Mouse (Mus musculus) right cerebral cortex, adult 18-20 months (tissue): ENCODE results near the gene Rnf19b.

Source experiments
- DNase-seq: peaks from one replicate; pipeline ENCODE4 v3.0.0; 2022; ENCODE audit warnings: mixed read lengths

The Rnf19b gene

DNA sequence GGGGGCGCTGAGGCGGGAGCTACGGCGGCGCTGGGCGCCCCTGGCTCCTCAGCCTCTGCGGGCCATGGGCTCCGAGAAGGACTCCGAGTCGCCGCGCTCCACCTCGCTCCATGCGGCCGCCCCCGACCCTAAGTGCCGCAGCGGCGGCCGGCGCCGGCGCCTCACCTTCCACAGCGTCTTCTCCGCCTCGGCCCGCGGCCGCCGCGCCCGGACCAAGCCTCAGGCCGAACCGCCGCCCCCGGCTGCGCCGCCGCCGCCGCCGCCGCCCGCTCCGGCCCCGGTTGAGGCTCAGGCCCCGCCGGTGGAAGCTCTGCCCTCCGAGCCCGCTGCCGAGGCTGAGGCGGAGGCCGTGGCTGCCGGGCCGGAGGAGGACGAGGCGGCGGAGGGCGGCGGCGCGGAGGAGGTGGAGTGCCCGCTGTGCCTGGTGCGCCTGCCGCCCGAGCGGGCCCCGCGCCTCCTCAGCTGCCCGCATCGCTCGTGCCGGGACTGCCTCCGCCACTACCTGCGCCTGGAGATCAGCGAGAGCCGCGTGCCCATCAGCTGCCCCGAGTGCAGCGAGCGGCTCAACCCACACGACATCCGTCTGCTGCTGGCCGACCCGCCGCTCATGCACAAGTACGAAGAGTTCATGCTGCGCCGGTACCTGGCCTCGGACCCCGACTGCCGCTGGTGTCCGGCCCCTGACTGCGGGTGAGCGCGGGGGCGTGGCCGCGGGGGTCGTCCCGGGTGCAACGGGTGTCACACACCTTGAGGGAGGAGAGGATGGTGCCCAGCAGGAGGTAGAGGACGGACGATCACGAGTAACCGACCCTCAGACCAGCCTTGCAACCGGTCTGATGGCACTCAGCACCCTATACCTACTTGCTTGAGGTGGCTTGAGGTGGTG, at the start of gene Rnf19b:
Gene Rnf19b (plus strand): TSS at position 65 of the 886 bp plus-strand sequence.
- DNase-seq: peak; percentile 56

- no peak for DNase-seq
Observed at GRCm38 (mm10) chr4:129008672-129009071, 49.4 kb upstream of the Rnf19b start.

GRCm38 (mm10) chr4:129009521-129009920, 48.5 kb upstream of the Rnf19b start:
- DNase-seq: no peak

- no peak for DNase-seq
Observed at GRCm38 (mm10) chr4:129011604-129012121, 46.4 kb upstream of the Rnf19b start.

DNA sequence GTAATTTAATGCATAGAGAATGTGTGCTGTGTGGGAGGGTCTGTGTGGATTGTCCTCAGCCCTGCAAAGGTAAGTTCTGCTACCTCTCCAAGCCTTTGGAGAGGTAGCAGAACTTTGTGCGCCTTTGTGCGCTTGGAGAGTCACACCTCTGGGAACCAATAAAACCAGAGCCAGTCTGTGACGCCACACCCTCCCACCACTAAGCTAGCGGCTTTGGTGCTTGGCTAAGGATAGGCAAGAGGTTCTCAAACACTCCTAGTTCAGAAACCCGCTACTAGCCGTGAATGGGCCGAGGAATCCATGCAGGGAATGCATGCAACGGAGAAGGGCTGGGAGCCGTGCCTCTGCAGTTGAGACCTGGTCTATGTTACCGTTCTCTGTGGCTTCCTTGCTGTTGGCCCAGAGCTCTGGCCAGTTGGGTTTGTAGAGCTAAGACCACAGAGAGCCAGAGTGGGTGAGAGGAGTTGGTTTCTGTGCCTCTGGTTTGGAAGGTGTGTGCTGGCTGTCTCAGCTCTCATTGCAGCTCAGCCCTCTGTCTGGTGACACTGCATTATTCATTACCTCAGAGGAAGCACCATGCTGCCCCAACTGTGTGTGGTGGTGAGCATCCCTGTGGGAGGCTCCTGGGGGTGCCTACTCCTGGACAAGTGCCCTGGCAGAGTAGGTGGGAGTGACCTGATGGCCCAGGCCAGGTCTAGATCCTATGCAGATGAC, 44.8 kb upstream of the Rnf19b start:
- peak; percentile 30 for DNase-seq

GRCm38 (mm10) chr4:129016329-129016728, 41.7 kb upstream of the Rnf19b start:
- no peak for DNase-seq

DNA sequence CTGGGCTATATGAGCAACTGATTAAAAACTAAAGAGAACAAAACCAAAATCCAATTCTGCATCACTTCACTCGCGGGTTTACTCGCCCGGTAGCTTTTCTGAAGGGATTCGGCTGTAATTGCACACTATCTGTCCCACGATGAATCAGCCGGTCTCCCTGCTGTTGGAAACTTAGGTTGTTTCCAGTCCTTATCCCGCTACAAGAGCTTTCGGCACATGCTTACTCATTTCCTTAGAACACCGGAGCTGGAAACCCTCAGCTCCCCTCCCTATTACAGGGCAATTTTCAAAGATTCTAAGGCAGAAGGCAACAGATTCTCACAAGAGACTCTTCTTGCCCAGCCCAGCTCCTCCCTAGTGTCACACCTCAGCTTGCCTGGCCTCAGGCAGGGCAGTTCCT, 40.9 kb upstream of the Rnf19b start:
- no peak for DNase-seq

- no peak for DNase-seq
Observed at GRCm38 (mm10) chr4:129018788-129019435, 39.2 kb upstream of the Rnf19b start.

DNA sequence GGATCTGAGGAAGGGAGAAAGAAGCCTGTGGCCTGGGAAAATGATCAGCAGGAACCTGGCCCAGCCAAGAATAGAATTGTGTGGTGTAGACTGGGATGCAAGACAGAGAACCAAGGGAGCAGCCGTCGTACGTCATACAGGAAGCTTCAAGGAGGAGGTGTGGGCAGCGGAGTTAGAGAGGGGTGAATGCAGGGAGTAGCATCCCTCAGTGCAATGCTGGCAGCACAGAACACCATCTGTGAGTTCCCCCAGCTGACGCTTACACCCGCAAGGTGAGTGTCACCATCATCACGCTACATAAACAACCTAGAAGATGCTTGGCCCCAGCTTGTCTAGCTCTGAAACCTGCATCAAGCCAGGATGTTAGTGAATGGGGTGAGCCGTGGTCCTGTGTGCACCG, 38.3 kb upstream of the Rnf19b start:
- DNase-seq: peak; percentile 61

DNA sequence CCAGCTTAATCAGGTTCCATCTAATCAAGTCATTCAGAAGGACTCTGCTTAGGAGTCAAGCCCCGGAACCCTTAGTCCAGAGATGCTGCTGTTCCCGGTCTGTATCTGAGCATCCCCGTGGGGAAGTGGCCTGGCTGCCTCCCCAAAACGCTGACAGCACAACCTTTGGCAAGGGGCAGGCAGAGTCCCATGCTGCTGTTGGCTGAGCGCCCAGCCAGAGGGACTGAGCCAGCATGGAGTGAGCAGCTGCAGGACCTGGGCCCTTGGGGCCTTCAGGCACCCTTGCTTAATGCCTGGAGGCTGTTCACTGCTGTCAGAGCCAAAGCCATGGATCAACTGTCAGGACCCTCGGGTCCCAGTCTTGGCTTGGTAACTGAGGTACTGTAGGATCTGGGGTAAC, 37.6 kb upstream of the Rnf19b start:
- DNase-seq: peak; percentile 75

- no peak for DNase-seq
Observed at GRCm38 (mm10) chr4:129021426-129021825, 36.6 kb upstream of the Rnf19b start.

DNA sequence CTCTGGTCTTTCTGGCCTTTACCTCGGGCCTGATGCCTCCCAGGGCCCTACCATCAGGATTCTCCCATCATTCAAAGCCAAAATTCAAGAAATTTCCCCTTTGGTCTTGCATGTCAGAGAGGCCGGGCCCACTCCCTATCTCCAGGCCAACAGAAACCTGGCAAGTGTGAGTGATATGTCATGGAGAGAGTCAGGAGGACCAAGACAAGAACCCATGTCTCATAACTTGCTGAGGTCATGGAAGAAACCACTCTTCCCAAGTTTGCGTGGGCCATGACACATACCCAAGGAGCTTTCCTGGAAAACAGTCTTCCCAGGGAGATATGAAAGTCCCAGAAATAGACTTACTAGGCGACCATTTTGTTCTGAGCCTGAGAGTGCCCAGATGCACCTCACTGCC, 36.2 kb upstream of the Rnf19b start:
- no peak for DNase-seq

DNA sequence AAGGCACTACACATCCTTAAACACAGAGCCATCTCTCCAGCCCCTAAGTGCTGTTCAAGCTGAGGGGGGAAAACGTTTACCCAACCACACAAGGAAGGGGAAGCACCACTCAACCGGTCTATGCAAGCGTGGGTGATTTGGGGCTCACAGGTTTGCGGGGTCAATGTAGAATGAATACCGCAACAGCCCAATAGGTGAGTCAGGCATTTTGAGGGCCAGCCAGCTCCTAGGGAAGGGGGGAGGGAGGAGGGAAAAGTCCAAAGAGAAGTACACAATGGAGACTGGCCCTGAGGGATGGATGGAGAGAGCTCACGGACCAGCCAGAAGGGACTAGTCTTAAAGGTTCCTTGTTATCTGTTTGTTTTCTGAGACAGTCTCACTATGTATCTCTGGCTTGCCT, 34.2 kb upstream of the Rnf19b start:
- no peak for DNase-seq

- no peak for DNase-seq
Observed at GRCm38 (mm10) chr4:129024775-129025174, 33.3 kb upstream of the Rnf19b start.

- no peak for DNase-seq
Observed at GRCm38 (mm10) chr4:129025707-129026106, 32.4 kb upstream of the Rnf19b start.

GRCm38 (mm10) chr4:129030746-129031145, 27.3 kb upstream of the Rnf19b start:
- no peak for DNase-seq

- no peak for DNase-seq
Observed at GRCm38 (mm10) chr4:129031408-129031965, 26.6 kb upstream of the Rnf19b start.

GRCm38 (mm10) chr4:129032133-129032962, 25.7 kb upstream of the Rnf19b start:
- no peak for DNase-seq

GRCm38 (mm10) chr4:129032963-129033951, 24.8 kb upstream of the Rnf19b start:
- peak; percentile 60 for DNase-seq

GRCm38 (mm10) chr4:129034224-129034623, 23.8 kb upstream of the Rnf19b start:
- DNase-seq: no peak
